Mouse (Mus musculus): ENCODE data around the gene Hoxb7.

Hoxb7 gene

GRCm38 (mm10) chr11:96285771-96286738 lies at the start of gene Hoxb7:
Hoxb7 (plus strand) TSS chr11:96286623.
- peak in 1 of 2 experiments; percentile 92 for DNase-seq (ENCODE audit: inconsistent age in 2 of 2, low spot score in 1 of 2)

- DNase-seq (ENCODE audit: inconsistent age in 2 of 2, low spot score in 1 of 2): peak; percentile 55 to 85
Measured at GRCm38 (mm10) chr11:96240211-96240610, 46.2 kb upstream of the Hoxb7 start.

GRCm38 (mm10) chr11:96250901-96251300 lies 35.5 kb upstream of the Hoxb7 start:
- peak; percentile 86 to 92 for DNase-seq (ENCODE audit: inconsistent age in 2 of 2, low spot score in 1 of 2)

GRCm38 (mm10) chr11:96251480-96252031 lies 34.9 kb upstream of the Hoxb7 start:
- peak; percentile 65 to 86 for DNase-seq (ENCODE audit: inconsistent age in 2 of 2, low spot score in 1 of 2)

GRCm38 (mm10) chr11:96252541-96253120 lies 33.8 kb upstream of the Hoxb7 start:
- peak; percentile 31 to 81 for DNase-seq (ENCODE audit: inconsistent age in 2 of 2, low spot score in 1 of 2)

GRCm38 (mm10) chr11:96254221-96254620 lies 32.2 kb upstream of the Hoxb7 start:
- DNase-seq (ENCODE audit: inconsistent age in 2 of 2, low spot score in 1 of 2): peak; percentile 65 to 90

- peak; percentile 53 to 86 for DNase-seq (ENCODE audit: inconsistent age in 2 of 2, low spot score in 1 of 2)
Measured at GRCm38 (mm10) chr11:96255111-96255995, 31.1 kb upstream of the Hoxb7 start.

GRCm38 (mm10) chr11:96255996-96256445 lies 30.4 kb upstream of the Hoxb7 start:
- DNase-seq (ENCODE audit: inconsistent age in 2 of 2, low spot score in 1 of 2): no peak

- DNase-seq (ENCODE audit: inconsistent age in 2 of 2, low spot score in 1 of 2): peak in 1 of 2 experiments; percentile 65
Measured at GRCm38 (mm10) chr11:96257141-96257540, 29.3 kb upstream of the Hoxb7 start.

GRCm38 (mm10) chr11:96259038-96259437 lies 27.4 kb upstream of the Hoxb7 start:
- DNase-seq (ENCODE audit: inconsistent age in 2 of 2, low spot score in 1 of 2): peak; percentile 43 to 72

- peak in 1 of 2 experiments; percentile 61 for DNase-seq (ENCODE audit: inconsistent age in 2 of 2, low spot score in 1 of 2)
Measured at GRCm38 (mm10) chr11:96259511-96259910, 26.9 kb upstream of the Hoxb7 start.

GRCm38 (mm10) chr11:96260310-96260970 lies 26.0 kb upstream of the Hoxb7 start:
- peak; percentile 92 to 95 for DNase-seq (ENCODE audit: inconsistent age in 2 of 2, low spot score in 1 of 2)

- DNase-seq (ENCODE audit: inconsistent age in 2 of 2, low spot score in 1 of 2): peak; percentile 95 to 97
Measured at GRCm38 (mm10) chr11:96261323-96261890, 25.0 kb upstream of the Hoxb7 start.

GRCm38 (mm10) chr11:96262262-96262830 lies 24.1 kb upstream of the Hoxb7 start:
- peak; percentile 77 to 93 for DNase-seq (ENCODE audit: inconsistent age in 2 of 2, low spot score in 1 of 2)

- peak; percentile 54 to 80 for DNase-seq (ENCODE audit: inconsistent age in 2 of 2, low spot score in 1 of 2)
Measured at GRCm38 (mm10) chr11:96263636-96264389, 22.6 kb upstream of the Hoxb7 start.

- DNase-seq (ENCODE audit: inconsistent age in 2 of 2, low spot score in 1 of 2): peak; percentile 37 to 77
Measured at GRCm38 (mm10) chr11:96264390-96265020, 21.9 kb upstream of the Hoxb7 start.

GRCm38 (mm10) chr11:96265954-96266353 lies 20.5 kb upstream of the Hoxb7 start:
- DNase-seq (ENCODE audit: inconsistent age in 2 of 2, low spot score in 1 of 2): peak; percentile 90 to 94
